Mouse (Mus musculus): ENCODE measurements around the gene Erp29. TPM values are rescaled to one million over a fixed set of nuclear protein-coding genes. Genes with fewer than 3 reads are reported as not detected.

Erp29 gene
- polyA plus RNA-seq, 2 experiments = 161 to 162 TPM

- Histone ChIP-seq H3K4me3 (replicated peaks; ENCODE audit: low read length) (no peak overlapping the region), H3K9ac (ENCODE audit: low read depth, low read length, severe bottlenecking) (no peak overlapping the region), H3K9me3 (ENCODE audit: control insufficient read depth, low read length) (no peaks in the 10 kb centered on the region), H3K4me1 (ENCODE audit: control insufficient read depth, insufficient read depth, low read length) (no peaks in the 10 kb centered on the region), H3K27me3 (ENCODE audit: control insufficient read depth, insufficient read depth, low read length) (no peaks in the 10 kb centered on the region), H3K36me3 (ENCODE audit: control insufficient read depth, insufficient read depth, low read length) (no peaks in the 10 kb centered on the region), H3K4me2 (replicated peaks; ENCODE audit: low read depth, low read length, severe bottlenecking) (no peak overlapping the region), H3K27ac (replicated peaks; ENCODE audit: low read depth, low read length) (no peak overlapping the region)
- ATAC-seq (ENCODE audit: low FRiP score, low read depth) = no peak
- 33% methylated on average over 3 of the region's 3 CpGs for WGBS
- peak; percentile 86 for DNase-seq (ENCODE audit: low spot score)
- TF ChIP-seq POLR2A (IDR thresholded peaks at IDR 0.05; ENCODE audit: borderline replicate concordance, extremely low read depth, insufficient read depth, insufficient read length) = no peak
These were observed 25.4 kb upstream of the Erp29 start for GRCm38 (mm10) chr5:121477680-121478079.

DNA sequence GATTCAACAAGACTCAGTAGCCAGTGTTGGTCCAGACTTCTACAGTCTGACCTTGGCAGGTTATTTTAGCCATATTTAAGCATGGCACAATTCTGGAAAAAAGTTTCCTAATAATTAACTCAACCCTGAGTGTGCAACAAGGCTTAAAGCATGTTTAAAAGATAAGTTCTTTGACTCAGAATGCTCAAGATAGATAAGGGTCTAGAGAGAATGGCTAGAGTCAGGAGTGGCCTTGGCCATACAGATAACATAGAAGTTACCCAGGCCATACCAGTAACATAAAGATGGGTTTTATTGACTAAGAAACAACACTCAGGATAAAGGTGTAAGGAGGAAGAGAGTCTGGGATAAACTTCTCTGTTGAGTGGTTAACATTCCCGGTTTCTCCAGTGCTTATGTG lies 23.7 kb upstream of the Erp29 start:
- TF ChIP-seq POLR2A (IDR thresholded peaks at IDR 0.05; ENCODE audit: borderline replicate concordance, extremely low read depth, insufficient read depth, insufficient read length) = no peak
- DNase-seq (ENCODE audit: low spot score) (no peak), ATAC-seq (ENCODE audit: low FRiP score, low read depth) (no peak)
- H3K27ac ChIP-seq (replicated peaks; ENCODE audit: low read depth, low read length) = no peak overlapping the region
- H3K9ac ChIP-seq (ENCODE audit: low read depth, low read length, severe bottlenecking) = no peak overlapping the region
- no peaks in the 10 kb centered on the region for H3K9me3 ChIP-seq (ENCODE audit: control insufficient read depth, low read length)
- no peaks in the 10 kb centered on the region for H3K36me3 ChIP-seq (ENCODE audit: control insufficient read depth, insufficient read depth, low read length)
- WGBS = 86% methylated on average over 1 of the region's 1 CpGs
- H3K4me3 ChIP-seq (replicated peaks; ENCODE audit: low read length) = no peak overlapping the region
- H3K4me2 ChIP-seq (replicated peaks; ENCODE audit: low read depth, low read length, severe bottlenecking) = no peak overlapping the region
- H3K27me3 ChIP-seq (ENCODE audit: control insufficient read depth, insufficient read depth, low read length) = no peaks in the 10 kb centered on the region
- no peaks in the 10 kb centered on the region for H3K4me1 ChIP-seq (ENCODE audit: control insufficient read depth, insufficient read depth, low read length)

DNA sequence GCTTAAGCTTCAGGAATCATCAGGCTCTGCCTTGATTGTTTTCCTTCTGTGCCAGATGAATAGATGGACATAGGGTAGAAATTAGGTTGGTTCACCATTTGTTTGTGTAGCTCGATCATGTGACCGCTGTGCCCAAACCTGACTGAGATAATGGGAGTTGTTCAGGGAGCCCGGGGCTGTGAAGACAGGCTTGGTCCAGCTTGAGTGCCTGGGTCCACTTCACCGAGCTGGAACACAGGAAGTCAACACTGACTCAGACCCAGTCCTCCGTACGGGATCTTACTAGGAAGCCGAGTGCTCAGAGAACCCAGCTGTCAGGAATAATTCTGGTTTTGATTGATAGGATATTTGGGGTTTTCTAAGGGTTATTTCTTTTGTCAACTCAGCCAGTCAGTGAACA lies 22.3 kb upstream of the Erp29 start:
- H3K4me1 ChIP-seq (ENCODE audit: control insufficient read depth, insufficient read depth, low read length) = no peaks in the 10 kb centered on the region
- no peaks in the 10 kb centered on the region for H3K27me3 ChIP-seq (ENCODE audit: control insufficient read depth, insufficient read depth, low read length)
- H3K36me3 ChIP-seq (ENCODE audit: control insufficient read depth, insufficient read depth, low read length) = no peaks in the 10 kb centered on the region
- ATAC-seq (ENCODE audit: low FRiP score, low read depth) (no peak), DNase-seq (ENCODE audit: low spot score) (no peak)
- H3K4me2 ChIP-seq (replicated peaks; ENCODE audit: low read depth, low read length, severe bottlenecking) = no peak overlapping the region
- no peak overlapping the region for H3K27ac ChIP-seq (replicated peaks; ENCODE audit: low read depth, low read length)
- H3K4me3 ChIP-seq (replicated peaks; ENCODE audit: low read length) = no peak overlapping the region
- no peak for TF ChIP-seq POLR2A (IDR thresholded peaks at IDR 0.05; ENCODE audit: borderline replicate concordance, extremely low read depth, insufficient read depth, insufficient read length)
- no peak overlapping the region for H3K9ac ChIP-seq (ENCODE audit: low read depth, low read length, severe bottlenecking)
- no peaks in the 10 kb centered on the region for H3K9me3 ChIP-seq (ENCODE audit: control insufficient read depth, low read length)
- WGBS = 80% methylated on average over 7 of the region's 7 CpGs

GRCm38 (mm10) chr5:121472411-121472810 lies 20.1 kb upstream of the Erp29 start:
- no peak for DNase-seq (ENCODE audit: low spot score)
- no peaks in the 10 kb centered on the region for H3K36me3 ChIP-seq (ENCODE audit: control insufficient read depth, insufficient read depth, low read length)
- no peak overlapping the region for H3K27ac ChIP-seq (replicated peaks; ENCODE audit: low read depth, low read length)
- 90% methylated on average over 2 of the region's 2 CpGs for WGBS
- no peak for TF ChIP-seq POLR2A (IDR thresholded peaks at IDR 0.05; ENCODE audit: borderline replicate concordance, extremely low read depth, insufficient read depth, insufficient read length)
- H3K4me3 ChIP-seq (replicated peaks; ENCODE audit: low read length) = no peak overlapping the region
- no peak for ATAC-seq (ENCODE audit: low FRiP score, low read depth)
- H3K4me2 ChIP-seq (replicated peaks; ENCODE audit: low read depth, low read length, severe bottlenecking) = no peak overlapping the region
- no peaks in the 10 kb centered on the region for H3K27me3 ChIP-seq (ENCODE audit: control insufficient read depth, insufficient read depth, low read length)
- no peaks in the 10 kb centered on the region for H3K9me3 ChIP-seq (ENCODE audit: control insufficient read depth, low read length)
- no peaks in the 10 kb centered on the region for H3K4me1 ChIP-seq (ENCODE audit: control insufficient read depth, insufficient read depth, low read length)
- H3K9ac ChIP-seq (ENCODE audit: low read depth, low read length, severe bottlenecking) = no peak overlapping the region

DNA sequence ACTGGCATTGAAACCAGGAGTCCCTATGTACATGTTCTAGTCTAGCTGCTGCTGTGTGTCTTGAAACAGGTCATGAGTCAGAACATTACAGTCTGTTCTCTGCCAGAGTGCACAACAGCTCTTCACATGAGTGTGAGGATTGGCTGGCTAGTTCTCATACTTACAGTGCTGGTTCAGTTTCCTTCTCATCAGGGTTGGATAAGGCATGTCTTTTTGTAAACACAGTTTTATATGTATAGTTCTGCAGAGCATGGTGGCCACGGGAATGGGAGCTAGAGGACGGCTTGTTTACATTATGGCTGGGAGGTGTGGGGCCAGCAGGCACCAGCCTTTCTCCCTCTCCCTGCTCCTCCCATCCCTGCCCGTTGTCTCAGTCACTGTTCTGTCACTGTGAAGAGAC lies 17.3 kb upstream of the Erp29 start:
- TF ChIP-seq POLR2A (IDR thresholded peaks at IDR 0.05; ENCODE audit: borderline replicate concordance, extremely low read depth, insufficient read depth, insufficient read length) = no peak
- Histone ChIP-seq H3K36me3 (ENCODE audit: control insufficient read depth, insufficient read depth, low read length) (no peaks in the 10 kb centered on the region), H3K9me3 (ENCODE audit: control insufficient read depth, low read length) (no peaks in the 10 kb centered on the region), H3K27ac (replicated peaks; ENCODE audit: low read depth, low read length) (no peak overlapping the region), H3K4me3 (replicated peaks; ENCODE audit: low read length) (no peak overlapping the region), H3K4me2 (replicated peaks; ENCODE audit: low read depth, low read length, severe bottlenecking) (no peak overlapping the region), H3K4me1 (ENCODE audit: control insufficient read depth, insufficient read depth, low read length) (no peaks in the 10 kb centered on the region), H3K27me3 (ENCODE audit: control insufficient read depth, insufficient read depth, low read length) (no peaks in the 10 kb centered on the region), H3K9ac (ENCODE audit: low read depth, low read length, severe bottlenecking) (no peak overlapping the region)
- ATAC-seq (ENCODE audit: low FRiP score, low read depth) (no peak), DNase-seq (ENCODE audit: low spot score) (no peak)
- 23% methylated on average over 3 of the region's 3 CpGs for WGBS

Measured in limb, embryonic 14.5 days (tissue).